Mouse (Mus musculus) limb, embryonic 14.5 days (tissue): ENCODE data around the gene Reep6. TPM values are rescaled to one million over a fixed set of nuclear protein-coding genes. Genes with fewer than 3 reads are reported as not detected.

Source experiments
- ATAC-seq: fragments of 200-750 bp; cut with Nextera tagmentation; 2 replicates; pipeline ENCODE4 v1.8.0; 2017; ENCODE audit warnings: low read depth, moderate number of reproducible peaks, moderate TSS enrichment; ENCODE audit not compliant: low FRiP score
- DNase-seq: peaks from one replicate; pipeline ENCODE4 v3.0.0-alpha.2; 2015; ENCODE audit warnings: low spot score
- H3K27ac ChIP-seq: fragments of 300-500 bp; sonication (generic); replicated peaks from 2 replicates; pipeline ENCODE4 v1.5.1; 2014; ENCODE audit warnings: low read depth, mild to moderate bottlenecking, low read length, moderate library complexity, mixed read lengths
- H3K27me3 ChIP-seq: fragments of 300-500 bp; sonication (generic); 2 replicates; pipeline ENCODE4 v1.6.1; 2014; ENCODE audit warnings: low read length, mixed read lengths; ENCODE audit not compliant: control insufficient read depth, insufficient read depth
- H3K36me3 ChIP-seq: fragments of 300-500 bp; sonication (generic); 2 replicates; pipeline ENCODE4 v1.6.1; 2014; ENCODE audit warnings: mild to moderate bottlenecking, low read length, moderate library complexity, mixed read lengths; ENCODE audit not compliant: control insufficient read depth, insufficient read depth
- H3K4me1 ChIP-seq: fragments of 300-500 bp; sonication (generic); 2 replicates; pipeline ENCODE4 v1.6.1; 2014; ENCODE audit warnings: antibody characterized with exemption, low read length, mixed read lengths; ENCODE audit not compliant: control insufficient read depth, insufficient read depth
- H3K4me2 ChIP-seq: fragments of 300-500 bp; sonication (generic); replicated peaks from 2 replicates; pipeline ENCODE4 v1.6.1; 2014; ENCODE audit warnings: low read depth, mild to moderate bottlenecking, low read length, moderate library complexity; ENCODE audit not compliant: severe bottlenecking
- H3K4me3 ChIP-seq: fragments of 300-500 bp; sonication (generic); replicated peaks from 2 replicates; pipeline ENCODE4 v1.5.1; 2014; ENCODE audit warnings: low read length
- H3K9ac ChIP-seq: fragments of 300-500 bp; sonication (generic); 2 replicates; pipeline ENCODE4 v1.6.1; 2014; ENCODE audit warnings: mild to moderate bottlenecking, low read depth, low read length, moderate library complexity; ENCODE audit not compliant: severe bottlenecking
- H3K9me3 ChIP-seq: fragments of 300-500 bp; sonication (generic); 2 replicates; pipeline ENCODE4 v1.6.1; 2016; ENCODE audit warnings: low read length; ENCODE audit not compliant: control insufficient read depth
- POLR2A ChIP-seq: fragments of 200-500 bp; IDR thresholded peaks from 2 replicates; pipeline ENCODE4 v1.8.0; 2012; ENCODE audit warnings: inconsistent platforms, mild to moderate bottlenecking, moderate library complexity, borderline replicate concordance; ENCODE audit not compliant: insufficient read depth, insufficient read length; ENCODE audit errors: extremely low read depth
- WGBS: fragments of 180-500 bp; shearing (Covaris S2); extraction: QIAGEN DNeasy Blood & Tissue Kit; methylation state at CpG from one replicate; pipeline ENCODE4 v1.1.7; 2014; 5-methylcytosine and 5-hydroxymethylcytosine counted together
- polyA plus RNA-seq, 2 experiments: library from polyadenylated mRNA; depleted of rRNA in 1 of 2; stranded (reverse) in 1 of 2; unstranded in 1 of 2; fragments of >200 nt; fragmentation: Nextera tagmentation in 1 of 2; extraction: Ambion mirVana in 1 of 2; gene quantifications; 2 replicates each; pipeline versions ENCODE4 v1.2.1 to v1.2.3; 2012 to 2014

Gene Reep6
- polyA plus RNA-seq, 2 experiments, result 3.9 to 10.5 TPM

- ATAC-seq (no peak), DNase-seq (no peak)
- no peak overlapping the region for H3K27ac ChIP-seq
- H3K36me3 ChIP-seq, result no peaks in the 10 kb centered on the region
- H3K9ac ChIP-seq, result no peak overlapping the region
- H3K9me3 ChIP-seq, result no peaks in the 10 kb centered on the region
- no peaks in the 10 kb centered on the region for H3K4me1 ChIP-seq
- 44% methylated on average over 5 of the region's 5 CpGs for WGBS
- no peak overlapping the region for H3K4me3 ChIP-seq
- TF ChIP-seq POLR2A, result no peak
- peaks cover 67% of the 10 kb centered on the region for H3K27me3 ChIP-seq
- H3K4me2 ChIP-seq, result no peak overlapping the region; the same call in 1 of the 2 replicates
These were observed 27.7 kb upstream of the Reep6 start for GRCm38 (mm10) chr10:80302082-80302355.

GRCm38 (mm10) chr10:80302471-80302881 lies 27.3 kb upstream of the Reep6 start:
- DNase-seq (no peak), ATAC-seq (no peak)
- no peaks in the 10 kb centered on the region for H3K36me3 ChIP-seq
- no peak overlapping the region for H3K4me3 ChIP-seq
- peaks cover 67% of the 10 kb centered on the region for H3K27me3 ChIP-seq
- no peak overlapping the region for H3K9ac ChIP-seq
- no peaks in the 10 kb centered on the region for H3K9me3 ChIP-seq
- no peak for TF ChIP-seq POLR2A
- no peak overlapping the region; the same call in 1 of the 2 replicates for H3K4me2 ChIP-seq
- WGBS, result 9% methylated on average over 9 of the region's 9 CpGs
- no peaks in the 10 kb centered on the region for H3K4me1 ChIP-seq
- H3K27ac ChIP-seq, result no peak overlapping the region

GRCm38 (mm10) chr10:80304458-80304857 lies 25.3 kb upstream of the Reep6 start:
- Histone ChIP-seq H3K4me2 (0 out of 2 replicates have a peak overlapping the region, but pooled peaks have one; percentile 2), H3K27ac (no peak overlapping the region), H3K27me3 (peaks cover 53% of the 10 kb centered on the region), H3K4me3 (no peak overlapping the region), H3K36me3 (no peaks in the 10 kb centered on the region), H3K9me3 (no peaks in the 10 kb centered on the region), H3K4me1 (no peaks in the 10 kb centered on the region), H3K9ac (no peak overlapping the region)
- TF ChIP-seq POLR2A, result no peak
- DNase-seq, result no peak
- ATAC-seq, result no peak
- 18% methylated on average over 12 of the region's 12 CpGs for WGBS

GRCm38 (mm10) chr10:80304862-80305261 lies 24.9 kb upstream of the Reep6 start:
- Histone ChIP-seq H3K9me3 (no peaks in the 10 kb centered on the region), H3K4me2 (0 out of 2 replicates have a peak overlapping the region, but pooled peaks have one; percentile 2), H3K4me1 (no peaks in the 10 kb centered on the region), H3K9ac (no peak overlapping the region), H3K27ac (no peak overlapping the region), H3K4me3 (no peak overlapping the region), H3K36me3 (no peaks in the 10 kb centered on the region), H3K27me3 (peaks cover 49% of the 10 kb centered on the region)
- 13% methylated on average over 25 of the region's 25 CpGs for WGBS
- DNase-seq (no peak), ATAC-seq (no peak)
- TF ChIP-seq POLR2A, result no peak

GRCm38 (mm10) chr10:80311560-80311959 lies 18.2 kb upstream of the Reep6 start:
- Histone ChIP-seq H3K4me1 (no peaks in the 10 kb centered on the region), H3K4me2 (no peak overlapping the region), H3K36me3 (no peaks in the 10 kb centered on the region), H3K27ac (no peak overlapping the region), H3K9me3 (no peaks in the 10 kb centered on the region), H3K9ac (no peak overlapping the region), H3K27me3 (peaks cover 62% of the 10 kb centered on the region), H3K4me3 (no peak overlapping the region)
- DNase-seq (no peak), ATAC-seq (no peak)
- no peak for TF ChIP-seq POLR2A
- WGBS, result 78% methylated on average over 16 of the region's 16 CpGs
